Mouse (Mus musculus): ENCODE measurements around the gene Soat2.

DNA sequence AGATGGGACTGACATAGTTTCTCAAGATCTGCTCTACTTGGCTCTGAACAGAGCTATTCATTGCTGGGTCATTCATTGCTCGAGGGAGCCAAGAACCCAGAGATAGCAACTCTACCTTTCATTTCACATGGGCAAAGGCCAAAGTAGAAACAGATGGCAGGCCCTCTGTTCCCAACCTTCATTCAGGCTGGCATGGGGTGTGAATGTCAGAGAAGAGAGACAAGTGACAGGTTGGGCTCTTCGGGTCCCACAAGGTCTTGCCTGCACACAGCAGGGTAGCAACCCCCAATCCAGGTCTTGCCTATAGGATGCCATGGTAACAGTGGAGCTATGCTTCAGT is 30.5 kb upstream of the Soat2 start:
- TF ChIP-seq CTCF (IDR thresholded peaks at IDR 0.05; ENCODE audit: low read depth) (no peak), EP300 (optimal IDR thresholded peaks at IDR 0.05) (no peak)

Data from stomach, postnatal 0 days (tissue).